Mouse (Mus musculus): ENCODE results near the gene Myrip. TPM values are rescaled to one million over a fixed set of nuclear protein-coding genes. Genes with fewer than 3 reads are reported as not detected.
"Not testable (repeated sequence)": the region's sequence is repeated elsewhere in the genome, so short reads cannot be mapped to it uniquely, and the experiment has no call there.

The Myrip gene
- polyA plus RNA-seq, 1 experiment from 2014 or later: 2.9 TPM

DNA sequence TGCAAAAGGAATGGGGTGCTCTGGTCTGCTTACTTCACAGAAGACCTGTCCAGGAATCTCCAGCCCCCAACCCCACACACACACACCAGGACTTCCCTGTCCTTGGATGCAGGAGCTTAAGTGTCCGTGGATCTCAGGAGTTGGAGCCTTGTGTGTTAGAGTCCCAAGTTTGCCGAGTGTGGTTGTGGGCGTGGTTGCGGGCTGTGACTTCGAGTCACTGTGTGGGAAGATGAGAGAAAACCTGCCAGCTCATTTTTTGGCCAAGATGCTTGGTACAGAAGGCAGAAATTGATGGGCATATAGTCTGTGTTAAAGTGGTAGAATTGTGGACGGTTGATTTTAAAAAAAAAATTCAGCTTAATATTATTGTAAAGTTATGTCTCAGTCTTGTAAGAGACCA is 60.3 kb downstream of the Myrip start:
- no peak for ATAC-seq (ENCODE audit: low FRiP score)
- H3K27me3 ChIP-seq: no peaks in the 10 kb centered on the region
- H3K36me3 ChIP-seq: no peaks in the 10 kb centered on the region
- no peak overlapping the region for H3K9ac ChIP-seq
- 90% methylated on average over 6 of the region's 6 CpGs for WGBS
- no peak overlapping the region for H3K27ac ChIP-seq
- peaks cover 7% of the 10 kb centered on the region; the same call in 1 of the 2 replicates for H3K4me1 ChIP-seq
- no peak overlapping the region for H3K4me3 ChIP-seq
- H3K9me3 ChIP-seq (replicated peaks): no peaks in the 10 kb centered on the region
- no peak overlapping the region for H3K4me2 ChIP-seq (replicated peaks)

DNA sequence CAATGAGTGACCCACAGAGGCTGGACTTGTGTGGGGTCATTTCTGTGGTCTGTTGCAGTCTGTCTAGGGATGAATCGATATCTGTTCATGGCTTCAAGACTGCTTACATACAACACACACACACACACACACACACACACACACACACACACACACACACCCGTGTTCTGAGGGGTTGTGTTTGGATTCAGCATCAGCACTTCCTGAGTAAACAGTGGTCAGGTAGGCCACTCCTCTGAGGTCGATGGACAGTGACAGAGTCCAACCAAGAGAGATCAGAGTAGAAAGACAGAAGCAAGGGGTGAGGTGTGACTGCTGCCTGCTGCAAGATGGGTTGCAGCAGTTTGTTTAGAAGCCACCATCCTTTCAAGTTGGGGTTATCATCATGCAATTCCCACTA is 61.4 kb downstream of the Myrip start:
- Histone ChIP-seq H3K9me3 (replicated peaks) (no peaks in the 10 kb centered on the region), H3K4me1 (peaks cover 7% of the 10 kb centered on the region; the same call in 1 of the 2 replicates), H3K36me3 (no peaks in the 10 kb centered on the region), H3K27me3 (no peaks in the 10 kb centered on the region), H3K4me2 (replicated peaks) (no peak overlapping the region), H3K4me3 (no peak overlapping the region), H3K27ac (no peak overlapping the region), H3K9ac (no peak overlapping the region)
- ATAC-seq (ENCODE audit: low FRiP score): no peak
- WGBS: 86% methylated on average over 3 of the region's 3 CpGs

DNA sequence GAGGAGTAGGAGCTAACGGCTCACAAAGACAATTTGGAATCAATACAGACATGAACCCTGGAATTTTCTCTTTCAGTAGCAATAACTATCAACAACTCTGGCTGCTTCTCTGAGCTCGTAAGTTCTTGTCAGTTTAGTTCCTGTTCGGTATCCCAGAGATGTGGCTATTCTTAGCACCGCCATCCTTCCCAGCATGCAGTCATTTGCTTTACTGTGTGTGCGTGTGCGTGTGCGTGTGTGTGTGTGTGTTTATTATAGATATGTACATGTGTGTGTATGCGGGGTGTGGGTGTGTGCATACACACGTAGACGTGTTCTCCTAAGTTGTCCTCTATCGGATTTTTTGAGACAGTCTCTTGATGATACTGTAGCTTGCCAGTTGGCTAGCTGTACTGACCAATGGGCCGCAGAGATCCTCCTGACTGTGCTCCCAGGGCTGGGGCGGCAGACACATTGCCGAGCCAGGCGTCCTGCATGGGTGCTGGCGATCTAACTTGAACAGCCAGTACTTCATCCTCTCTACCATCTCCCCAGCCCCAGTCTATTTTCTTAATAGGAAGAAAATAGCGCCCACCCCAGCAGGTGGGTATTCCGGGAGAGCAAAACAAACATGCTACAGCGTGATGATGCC is 63.5 kb downstream of the Myrip start:
- Histone ChIP-seq H3K4me2 (replicated peaks) (no peak overlapping the region), H3K27me3 (no peaks in the 10 kb centered on the region), H3K9ac (no peak overlapping the region), H3K9me3 (replicated peaks) (no peaks in the 10 kb centered on the region), H3K4me3 (no peak overlapping the region), H3K4me1 (peaks cover 7% of the 10 kb centered on the region; the same call in 1 of the 2 replicates), H3K27ac (no peak overlapping the region), H3K36me3 (no peaks in the 10 kb centered on the region)
- WGBS: 79% methylated on average over 19 of the region's 19 CpGs
- no peak for ATAC-seq (ENCODE audit: low FRiP score)

DNA sequence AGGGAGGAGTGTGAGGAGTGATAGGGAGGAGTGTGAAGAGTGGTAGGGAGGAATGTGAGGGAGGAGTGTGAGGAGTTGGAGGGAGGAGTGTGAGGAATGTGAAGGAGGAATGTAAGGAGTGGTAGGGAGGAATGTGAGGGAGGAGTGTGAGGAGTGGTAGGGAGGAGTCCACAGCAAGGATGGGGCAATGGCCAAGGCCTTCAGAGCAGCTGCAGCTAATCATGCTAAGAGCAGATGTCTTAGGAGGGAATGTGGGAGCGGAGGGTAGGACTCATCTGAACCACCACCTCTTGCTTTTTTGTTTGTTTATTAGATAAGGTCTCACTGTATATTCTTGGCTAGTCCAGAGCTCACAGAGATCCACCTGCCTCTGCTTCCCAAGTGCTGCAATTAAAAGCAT is 66.2 kb downstream of the Myrip start:
- Histone ChIP-seq H3K27me3 (no peaks in the 10 kb centered on the region), H3K4me1 (no peaks in the 10 kb centered on the region), H3K4me3 (no peak overlapping the region), H3K36me3 (no peaks in the 10 kb centered on the region), H3K27ac (no peak overlapping the region), H3K9me3 (replicated peaks) (no peaks in the 10 kb centered on the region), H3K9ac (no peak overlapping the region), H3K4me2 (replicated peaks) (no peak overlapping the region)
- ATAC-seq (ENCODE audit: low FRiP score): no peak
- WGBS: 89% methylated on average over 1 of the region's 1 CpGs

DNA sequence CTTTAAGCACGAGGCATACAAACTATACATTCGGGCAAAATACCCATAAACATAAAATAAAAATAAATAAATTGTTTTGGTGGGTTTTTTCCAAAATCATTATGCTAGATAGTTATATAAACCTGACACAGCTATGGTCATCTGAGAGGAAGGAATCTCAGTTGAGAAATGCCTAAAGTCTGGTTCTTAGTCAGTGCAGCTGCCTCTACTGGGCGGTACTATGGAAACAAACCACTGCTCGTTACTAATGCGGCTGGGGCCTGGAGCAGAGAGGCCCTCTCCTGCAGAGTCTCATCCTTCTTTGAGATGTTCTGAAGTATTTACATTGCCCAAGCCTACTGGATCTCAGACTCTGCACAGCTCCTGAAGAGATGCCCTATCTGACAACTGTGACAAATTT is 70.3 kb downstream of the Myrip start:
- WGBS: 88% methylated on average over 5 of the region's 5 CpGs
- no peaks in the 10 kb centered on the region for H3K4me1 ChIP-seq
- no peak for ATAC-seq (ENCODE audit: low FRiP score)
- no peak overlapping the region for H3K27ac ChIP-seq
- H3K9ac ChIP-seq: no peak overlapping the region
- H3K9me3 ChIP-seq (replicated peaks): no peaks in the 10 kb centered on the region
- H3K27me3 ChIP-seq: no peaks in the 10 kb centered on the region
- H3K4me3 ChIP-seq: no peak overlapping the region
- no peak overlapping the region for H3K4me2 ChIP-seq (replicated peaks)
- no peaks in the 10 kb centered on the region for H3K36me3 ChIP-seq

DNA sequence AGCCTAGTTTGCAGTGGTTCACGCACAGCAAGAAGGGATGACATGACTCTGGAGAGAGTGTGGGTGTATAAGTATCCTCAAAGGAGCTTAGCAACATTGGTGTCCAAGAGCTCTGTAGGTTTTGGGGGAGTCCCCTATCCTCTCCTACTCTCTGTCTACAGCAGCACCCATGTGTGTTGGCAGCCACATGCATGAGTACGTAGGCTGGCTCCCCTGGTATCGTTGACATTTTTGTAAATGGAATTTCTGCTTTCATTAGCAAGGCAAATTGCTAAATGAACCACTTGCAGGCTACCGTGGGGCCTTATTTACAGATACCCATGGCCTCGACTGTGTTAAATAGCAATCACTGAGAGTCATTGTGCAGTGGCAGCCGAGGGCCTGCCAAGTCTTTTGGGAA is 71.0 kb downstream of the Myrip start:
- no peak overlapping the region for H3K4me2 ChIP-seq (replicated peaks)
- no peaks in the 10 kb centered on the region for H3K9me3 ChIP-seq (replicated peaks)
- no peak overlapping the region for H3K4me3 ChIP-seq
- ATAC-seq (ENCODE audit: low FRiP score): no peak
- WGBS: 79% methylated on average over 6 of the region's 6 CpGs
- no peaks in the 10 kb centered on the region for H3K36me3 ChIP-seq
- no peak overlapping the region for H3K9ac ChIP-seq
- no peaks in the 10 kb centered on the region for H3K4me1 ChIP-seq
- no peaks in the 10 kb centered on the region for H3K27me3 ChIP-seq
- H3K27ac ChIP-seq: no peak overlapping the region

DNA sequence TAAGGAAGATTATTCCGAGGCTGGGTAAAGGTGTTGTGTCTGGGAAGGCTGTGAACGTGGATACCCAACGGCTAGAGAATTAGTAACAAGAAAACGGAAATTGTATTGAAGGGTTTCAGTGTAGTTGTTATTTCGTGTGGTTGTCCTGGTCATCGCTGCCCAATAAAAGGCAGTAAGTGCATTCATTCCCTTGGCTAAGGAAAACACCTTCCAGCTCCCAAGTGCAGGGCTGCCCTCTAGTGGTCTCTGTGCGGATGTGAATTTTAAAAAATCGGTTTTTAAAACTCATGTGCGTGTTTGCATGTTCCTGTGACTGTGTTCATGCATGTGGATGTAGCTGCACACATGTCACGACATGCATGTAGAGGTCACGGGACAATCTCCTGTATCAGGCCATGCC is 76.4 kb downstream of the Myrip start:
- Histone ChIP-seq H3K9me3 (replicated peaks) (no peaks in the 10 kb centered on the region), H3K4me2 (replicated peaks) (no peak overlapping the region), H3K27ac (no peak overlapping the region), H3K9ac (no peak overlapping the region), H3K4me3 (no peak overlapping the region), H3K27me3 (no peaks in the 10 kb centered on the region), H3K36me3 (no peaks in the 10 kb centered on the region), H3K4me1 (no peaks in the 10 kb centered on the region)
- ATAC-seq (ENCODE audit: low FRiP score): no peak
- 34% methylated on average over 11 of the region's 11 CpGs for WGBS

DNA sequence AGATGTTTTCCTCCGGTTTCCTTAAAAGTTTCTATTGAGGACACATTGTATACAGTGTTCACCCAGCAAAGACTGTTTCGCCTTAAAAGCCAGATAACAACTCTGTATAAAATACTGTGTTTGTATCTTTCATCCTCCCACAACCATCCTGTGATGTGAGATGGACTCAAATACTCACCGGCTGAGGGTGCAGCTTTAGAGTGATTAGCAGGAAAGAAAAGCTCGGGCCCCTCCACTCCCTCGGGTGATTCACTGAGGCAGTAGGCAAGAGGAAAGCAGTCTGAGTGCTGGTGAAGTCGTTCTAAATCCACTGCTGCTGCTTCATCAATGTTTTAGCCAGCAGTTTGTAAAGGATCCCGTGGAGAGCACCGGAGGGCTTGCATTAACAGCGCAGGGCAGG is 93.9 kb downstream of the Myrip start:
- no peak overlapping the region for H3K27ac ChIP-seq
- no peak overlapping the region for H3K4me2 ChIP-seq (replicated peaks)
- no peak overlapping the region for H3K4me3 ChIP-seq
- ATAC-seq (ENCODE audit: low FRiP score): no peak
- no peak overlapping the region for H3K9ac ChIP-seq
- no peaks in the 10 kb centered on the region for H3K36me3 ChIP-seq
- WGBS: 47% methylated on average over 9 of the region's 9 CpGs
- no peaks in the 10 kb centered on the region for H3K27me3 ChIP-seq
- no peaks in the 10 kb centered on the region for H3K9me3 ChIP-seq (replicated peaks)
- H3K4me1 ChIP-seq: peaks cover 3% of the 10 kb centered on the region; the same call in 1 of the 2 replicates

DNA sequence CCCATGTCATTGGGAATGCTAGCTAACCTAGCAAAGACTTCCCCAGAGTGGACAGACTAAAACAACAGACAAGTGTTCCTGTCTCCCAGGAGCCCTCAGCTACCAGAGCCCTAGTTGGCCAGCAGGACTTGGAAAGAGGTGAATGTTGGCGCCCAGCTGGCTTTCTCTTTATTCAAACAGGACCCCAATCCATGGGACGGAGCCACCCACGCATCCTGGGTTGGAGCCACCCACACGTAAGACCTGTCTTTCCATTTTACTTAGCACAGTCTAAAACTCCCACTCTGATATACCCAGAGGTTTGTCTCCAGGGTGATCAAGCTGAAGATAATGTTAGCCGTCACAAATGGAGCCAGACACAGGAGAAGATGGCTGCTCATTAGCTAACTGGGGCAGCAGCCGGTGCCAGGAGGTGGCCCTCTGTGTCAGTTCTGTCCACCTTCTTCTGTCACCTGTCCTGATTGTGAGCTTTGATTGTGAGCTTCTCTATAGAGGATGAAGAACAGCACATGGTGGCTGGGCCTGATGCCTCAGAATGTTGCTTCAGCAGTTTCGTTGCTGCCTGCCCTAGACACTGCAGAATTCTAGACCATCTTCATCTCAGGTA is 95.4 kb downstream of the Myrip start:
- Histone ChIP-seq H3K9me3 (replicated peaks) (no peaks in the 10 kb centered on the region), H3K4me1 (peaks cover 3% of the 10 kb centered on the region; the same call in 1 of the 2 replicates), H3K36me3 (no peaks in the 10 kb centered on the region), H3K27me3 (no peaks in the 10 kb centered on the region), H3K4me3 (no peak overlapping the region), H3K4me2 (replicated peaks) (no peak overlapping the region), H3K27ac (no peak overlapping the region), H3K9ac (no peak overlapping the region)
- ATAC-seq (ENCODE audit: low FRiP score): no peak
- WGBS: 89% methylated on average over 7 of the region's 7 CpGs

DNA sequence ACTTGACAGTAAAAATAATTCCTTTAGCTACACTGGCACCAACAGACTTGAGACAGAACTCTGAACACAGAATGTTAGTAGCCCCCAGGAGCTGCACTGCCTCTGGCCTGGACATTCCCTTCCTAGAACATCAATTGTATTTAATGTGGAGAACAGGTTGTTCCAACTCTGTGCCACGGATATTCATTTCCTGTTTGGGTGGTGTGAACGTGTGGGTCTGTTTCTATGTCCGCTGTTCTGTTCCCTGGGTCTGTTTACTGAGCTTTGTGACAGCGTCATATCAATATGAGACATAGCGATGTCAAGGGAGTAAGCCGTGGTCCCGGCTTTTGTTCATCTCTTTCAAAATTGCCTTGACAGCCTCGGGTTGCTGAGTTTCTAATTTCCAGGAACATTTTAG is 97.0 kb downstream of the Myrip start:
- H3K9ac ChIP-seq: no peak overlapping the region
- peaks cover 3% of the 10 kb centered on the region; the same call in 1 of the 2 replicates for H3K4me1 ChIP-seq
- whole genome bisulfite sequencing: 90% methylated on average over 8 of the region's 8 CpGs
- ATAC-seq (ENCODE audit: low FRiP score): no peak
- no peaks in the 10 kb centered on the region for H3K9me3 ChIP-seq (replicated peaks)
- no peak overlapping the region for H3K4me2 ChIP-seq (replicated peaks)
- no peaks in the 10 kb centered on the region for H3K36me3 ChIP-seq
- H3K27ac ChIP-seq: no peak overlapping the region
- no peaks in the 10 kb centered on the region for H3K27me3 ChIP-seq
- no peak overlapping the region for H3K4me3 ChIP-seq

DNA sequence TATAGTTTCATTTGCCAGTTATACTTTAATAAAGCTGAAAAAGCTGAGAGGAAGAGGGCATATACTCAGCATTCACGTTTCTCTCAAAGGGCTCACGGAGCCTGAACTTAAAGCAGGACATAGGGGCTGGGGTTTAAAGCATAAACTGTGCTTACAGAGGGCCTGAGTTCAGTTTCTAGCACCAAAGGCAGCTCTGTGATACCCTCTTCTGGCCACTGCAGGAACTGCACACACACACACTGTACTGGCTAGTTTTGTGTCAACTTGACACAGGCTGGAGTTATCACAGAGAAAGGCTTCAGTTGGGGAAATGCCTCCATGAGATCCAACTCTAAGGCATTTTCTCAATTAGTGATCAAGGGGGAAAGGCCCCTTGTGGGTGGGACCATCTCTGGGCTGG is 98.2 kb downstream of the Myrip start:
- H3K4me3 ChIP-seq; H3K4me1 ChIP-seq; H3K27me3 ChIP-seq; H3K9ac ChIP-seq; ATAC-seq (ENCODE audit: low FRiP score); H3K36me3 ChIP-seq; H3K9me3 ChIP-seq (replicated peaks); H3K4me2 ChIP-seq (replicated peaks); H3K27ac ChIP-seq: not testable (repeated sequence)
- WGBS: 86% methylated on average over 2 of the region's 2 CpGs

DNA sequence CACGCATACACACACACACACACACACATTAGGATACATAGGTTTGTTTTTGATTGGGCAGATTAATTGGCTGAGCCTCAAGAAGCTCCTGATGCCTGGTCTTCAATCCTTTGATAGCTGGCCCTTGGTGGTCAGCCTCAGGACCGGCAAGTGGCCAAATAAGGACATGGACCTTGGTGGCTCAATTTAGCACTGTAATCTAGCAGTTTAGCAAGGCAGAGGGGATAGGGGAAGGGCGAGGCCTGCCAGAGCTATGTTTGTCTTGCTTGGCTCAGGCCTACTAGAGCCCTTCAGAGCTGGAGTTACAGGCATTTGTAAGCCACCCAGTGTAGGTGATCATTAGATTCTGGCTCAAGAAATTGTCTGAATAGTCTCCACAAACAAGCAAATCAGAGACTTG is 101.1 kb downstream of the Myrip start:
- no peaks in the 10 kb centered on the region for H3K36me3 ChIP-seq
- ATAC-seq (ENCODE audit: low FRiP score): no peak
- H3K4me3 ChIP-seq: no peak overlapping the region
- no peaks in the 10 kb centered on the region for H3K9me3 ChIP-seq (replicated peaks)
- H3K27ac ChIP-seq: no peak overlapping the region
- no peaks in the 10 kb centered on the region for H3K4me1 ChIP-seq
- H3K9ac ChIP-seq: no peak overlapping the region
- 83% methylated on average over 3 of the region's 3 CpGs for WGBS
- H3K27me3 ChIP-seq: no peaks in the 10 kb centered on the region
- no peak overlapping the region for H3K4me2 ChIP-seq (replicated peaks)

DNA sequence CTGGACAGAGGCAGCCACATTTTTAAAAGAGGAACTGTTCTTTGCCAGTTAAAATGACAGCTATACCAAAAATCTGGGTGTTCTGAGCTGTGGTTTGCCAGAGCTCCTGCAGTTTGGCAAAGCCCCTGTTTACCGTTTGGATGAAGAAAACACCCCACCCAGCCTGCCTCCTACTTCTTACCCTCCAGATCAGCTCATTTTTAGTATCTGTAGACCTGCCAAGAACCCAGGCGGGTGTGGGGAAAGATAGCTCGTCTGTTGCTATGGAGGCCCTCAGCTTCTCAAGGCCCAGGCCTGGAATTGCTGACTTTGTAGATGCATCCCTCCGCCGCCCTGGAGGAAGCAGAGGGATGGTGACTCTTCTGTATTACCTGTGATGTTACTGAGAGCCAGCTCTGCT is 102.3 kb downstream of the Myrip start:
- no peaks in the 10 kb centered on the region for H3K9me3 ChIP-seq (replicated peaks)
- H3K9ac ChIP-seq: no peak overlapping the region
- H3K27ac ChIP-seq: no peak overlapping the region
- ATAC-seq (ENCODE audit: low FRiP score): no peak
- H3K4me1 ChIP-seq: no peaks in the 10 kb centered on the region
- H3K4me2 ChIP-seq (replicated peaks): no peak overlapping the region
- 69% methylated on average over 5 of the region's 5 CpGs for WGBS
- no peak overlapping the region for H3K4me3 ChIP-seq
- H3K27me3 ChIP-seq: no peaks in the 10 kb centered on the region
- H3K36me3 ChIP-seq: no peaks in the 10 kb centered on the region
